Mouse (Mus musculus) cerebellum, adult 18-20 months (tissue): ENCODE measurements around the gene Armc3.
"Not testable (repeated sequence)": the region's sequence is repeated elsewhere in the genome, so short reads cannot be mapped to it uniquely, and the experiment has no call there.

Source experiments
- DNase-seq, 2 experiments: peaks; one replicate each; pipeline ENCODE4 v3.0.0; 2021

Gene Armc3

DNA sequence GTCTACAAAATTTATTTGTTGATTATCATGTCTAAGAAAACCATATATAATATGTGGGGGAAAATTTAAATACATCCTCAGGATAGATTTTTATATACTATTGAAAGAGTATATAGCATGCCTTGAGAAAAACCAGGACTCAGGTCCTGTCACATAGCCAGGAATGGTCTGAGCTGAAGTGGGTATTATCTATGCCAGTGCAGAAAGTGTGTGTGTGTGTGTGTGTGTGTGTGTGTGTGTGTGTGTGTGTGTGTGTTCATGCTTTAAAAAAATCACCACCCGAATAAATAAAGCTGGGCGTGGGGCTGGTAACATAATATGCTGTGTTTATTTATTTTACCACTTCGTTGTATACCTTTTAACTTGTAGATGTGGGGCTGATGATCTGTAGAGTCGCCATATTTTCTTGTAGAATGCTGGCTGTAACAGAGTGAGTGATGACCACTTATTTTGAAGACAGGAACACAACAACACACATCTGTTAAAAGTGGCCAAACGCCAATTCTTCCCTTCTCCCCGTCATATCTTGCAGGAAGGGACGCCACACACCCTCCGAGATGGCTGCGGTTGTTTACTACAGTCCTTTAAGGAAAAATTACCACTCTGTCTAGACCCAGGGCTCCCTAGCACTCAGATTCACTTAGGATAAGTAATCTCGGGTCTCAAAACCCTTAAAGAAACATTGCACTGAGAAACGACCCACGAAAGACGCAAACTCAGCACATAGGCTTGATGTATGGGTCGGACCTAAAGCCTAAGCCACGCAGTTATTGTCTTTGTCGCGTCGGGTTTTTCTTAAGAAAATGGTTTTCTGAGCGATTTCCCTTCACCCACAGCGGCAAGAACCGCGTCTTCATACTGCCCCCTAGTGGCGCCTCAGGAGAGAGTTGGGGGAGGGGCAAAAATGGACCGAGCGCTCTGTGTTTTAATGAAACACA is 76.8 kb downstream of the Armc3 start:
- peak; percentile 72 to 87 for DNase-seq

GRCm38 (mm10) chr2:19280331-19280730 is 81.2 kb downstream of the Armc3 start:
- peak in 1 of 2 experiments; percentile 20 for DNase-seq

DNA sequence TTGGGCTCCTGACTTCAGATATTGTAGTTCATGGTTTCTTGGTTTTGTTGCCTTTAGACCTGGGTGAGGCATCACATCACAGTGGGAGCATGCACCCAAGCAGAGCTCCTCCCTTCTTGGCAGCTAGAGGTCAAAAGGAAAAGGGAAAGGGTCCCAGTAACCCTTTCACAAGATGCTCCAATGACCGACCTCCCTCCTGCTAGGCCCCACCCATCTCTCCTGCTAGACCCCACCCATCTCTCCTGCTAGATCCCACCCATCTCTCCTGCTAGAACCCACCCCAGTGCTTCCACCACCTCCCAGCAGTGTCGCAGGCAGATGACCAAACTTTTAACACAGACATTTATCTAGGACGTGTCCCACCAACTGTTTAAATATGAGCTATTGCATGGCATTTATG is 93.3 kb downstream of the Armc3 start:
- DNase-seq: no peak

DNA sequence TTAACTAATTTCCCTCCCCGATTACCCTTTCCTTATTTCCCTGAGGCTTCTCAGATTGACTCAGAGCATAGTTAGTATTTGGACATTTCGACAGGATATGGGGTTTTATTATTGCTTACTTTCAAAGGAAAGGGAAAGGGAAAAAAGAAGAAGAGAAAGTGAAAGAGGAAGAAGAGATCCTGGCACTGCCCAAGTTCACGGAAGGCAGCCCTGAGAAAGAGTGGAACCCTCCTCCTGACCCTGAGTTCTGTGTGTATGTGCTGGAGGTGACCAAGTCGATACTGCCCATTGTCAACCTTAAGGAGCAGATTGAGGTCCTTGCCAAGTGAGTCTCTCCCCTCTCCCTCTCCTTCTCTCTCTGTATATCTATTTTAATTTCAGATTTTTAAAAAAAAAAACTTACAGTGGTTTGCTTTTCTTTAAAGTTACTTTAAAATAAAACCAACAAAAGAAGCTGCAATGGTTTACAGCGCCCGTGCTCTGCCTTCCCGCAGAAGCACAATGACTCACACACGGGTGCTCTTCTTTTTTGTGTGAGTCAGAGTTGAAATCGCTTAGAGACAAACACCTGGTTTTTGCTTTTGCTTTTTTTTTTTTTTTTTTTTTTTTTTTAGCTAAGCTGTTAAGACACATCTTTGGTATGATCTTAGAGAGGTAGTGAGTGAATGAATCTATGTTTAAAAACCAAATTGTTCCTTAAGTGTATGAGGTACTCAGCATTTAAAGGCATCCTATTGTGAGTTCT is 101.4 kb downstream of the Armc3 start:
- DNase-seq: no peak

- no peak for DNase-seq
Measured at GRCm38 (mm10) chr2:19301251-19301650, 102.1 kb downstream of the Armc3 start.

GRCm38 (mm10) chr2:19303087-19303486 is 104.0 kb downstream of the Armc3 start:
- not testable (repeated sequence) for DNase-seq

GRCm38 (mm10) chr2:19310498-19310897 is 111.4 kb downstream of the Armc3 start:
- DNase-seq: no peak

DNA sequence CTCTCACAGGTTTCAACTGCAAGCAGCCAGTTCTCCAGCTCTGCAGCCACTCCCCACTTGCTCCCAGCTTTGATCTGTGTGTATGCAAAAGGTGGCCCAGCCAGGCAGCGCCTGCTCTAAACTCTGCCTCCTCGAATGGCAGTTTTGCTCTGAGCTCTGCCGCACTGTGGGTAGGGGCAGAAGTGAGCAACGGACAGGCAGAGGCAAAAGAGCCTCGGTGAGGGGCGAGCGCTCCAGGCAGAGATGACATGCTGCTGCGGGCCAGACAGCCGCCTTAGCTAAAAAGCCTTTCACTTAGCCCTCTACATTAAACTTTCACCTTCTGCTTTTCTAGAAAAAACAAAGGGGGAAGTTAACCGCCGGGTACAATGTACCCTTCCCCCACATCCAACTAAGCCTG is 117.0 kb downstream of the Armc3 start:
- DNase-seq: no peak

- DNase-seq: no peak
Measured at GRCm38 (mm10) chr2:19316691-19317090, 117.6 kb downstream of the Armc3 start.

DNA sequence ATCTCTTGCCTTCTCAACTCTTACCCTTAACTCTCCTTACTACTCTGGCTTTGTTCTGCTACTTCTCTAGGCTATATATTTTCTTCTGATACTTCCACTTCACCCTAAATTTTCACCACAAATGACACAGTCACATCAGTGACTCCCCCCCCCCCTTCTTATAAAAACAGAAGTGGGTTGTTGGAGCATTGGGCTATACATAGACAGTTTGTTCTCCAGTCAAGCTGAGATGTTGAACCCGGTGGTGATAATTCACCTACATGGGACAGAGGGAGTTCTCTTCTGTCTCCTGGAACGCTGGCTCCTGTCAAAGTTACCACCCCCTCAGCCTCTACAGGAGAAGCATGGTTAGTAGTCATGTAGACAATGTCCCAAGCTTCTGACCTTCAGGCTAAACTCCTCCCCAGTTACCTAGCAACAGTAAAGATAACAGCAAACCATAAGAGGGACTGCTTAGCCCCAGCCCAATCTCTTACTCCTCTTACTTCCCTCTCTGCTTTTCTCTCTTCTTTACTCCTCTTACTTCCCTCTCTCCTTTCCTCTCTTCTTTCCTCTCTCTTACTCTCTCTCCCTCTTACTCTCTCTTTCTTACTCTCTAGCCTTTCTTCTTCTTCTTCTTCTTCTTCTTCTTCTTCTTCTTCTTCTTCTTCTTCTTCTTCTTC is 118.2 kb downstream of the Armc3 start:
- not testable (repeated sequence) for DNase-seq

DNA sequence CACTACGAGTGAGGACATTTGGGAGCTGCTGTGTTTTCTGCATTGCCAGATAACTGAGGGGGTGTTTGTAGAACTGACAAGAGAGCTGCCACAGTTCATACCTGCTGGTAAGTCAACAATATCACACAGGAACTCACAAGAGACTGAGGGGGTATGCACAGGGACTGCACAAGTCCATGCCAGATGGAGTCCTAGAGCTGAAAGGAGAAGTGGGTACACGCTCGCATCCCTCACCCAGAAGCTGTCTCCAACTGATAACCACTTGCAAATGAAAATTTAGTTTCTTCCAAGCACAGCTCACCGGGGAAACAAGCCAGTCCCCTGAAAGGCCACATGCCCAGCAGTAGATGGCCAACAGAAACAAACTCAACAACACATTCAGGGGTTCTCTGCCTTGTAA is 119.4 kb downstream of the Armc3 start:
- DNase-seq: no peak

- DNase-seq: no peak
Measured at GRCm38 (mm10) chr2:19319284-19319683, 120.2 kb downstream of the Armc3 start.

DNA sequence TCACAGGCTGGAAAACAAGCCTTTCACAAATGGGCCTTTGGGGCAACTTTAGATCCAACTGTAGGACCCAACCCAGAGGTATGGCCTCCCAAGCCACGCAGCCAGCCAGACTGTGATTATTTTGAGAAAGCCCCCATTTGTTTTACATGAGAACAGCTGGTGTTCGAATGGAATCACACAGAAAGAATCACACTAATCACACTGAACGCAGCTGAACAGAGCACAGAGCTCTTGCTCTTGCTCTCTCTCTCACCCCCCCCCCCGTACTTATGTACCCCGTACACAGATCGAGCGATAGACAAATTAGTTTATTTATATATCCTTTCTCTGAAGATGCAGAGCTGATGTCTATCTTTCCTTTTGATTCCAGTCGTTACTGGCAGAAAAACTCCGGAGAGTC is 123.3 kb downstream of the Armc3 start:
- no peak for DNase-seq

DNA sequence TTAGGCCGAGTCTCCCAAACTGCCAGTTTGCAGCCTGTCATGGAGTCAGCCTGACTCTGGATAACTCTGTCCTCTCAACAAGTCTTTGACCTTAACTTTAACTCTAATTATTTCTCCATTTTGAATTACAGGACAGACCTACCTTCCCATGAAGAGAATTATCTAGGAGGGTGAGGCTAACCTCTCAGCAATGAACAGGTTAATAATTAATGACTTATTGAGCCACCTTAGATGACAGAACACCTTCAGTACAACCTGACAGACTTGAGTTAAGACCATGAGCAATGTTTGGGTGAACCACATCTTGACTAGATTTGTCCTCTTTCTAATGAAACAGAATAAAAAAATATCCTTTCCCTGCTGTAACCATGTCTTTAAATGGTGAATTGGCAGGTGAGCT is 127.3 kb downstream of the Armc3 start:
- DNase-seq: no peak

DNA sequence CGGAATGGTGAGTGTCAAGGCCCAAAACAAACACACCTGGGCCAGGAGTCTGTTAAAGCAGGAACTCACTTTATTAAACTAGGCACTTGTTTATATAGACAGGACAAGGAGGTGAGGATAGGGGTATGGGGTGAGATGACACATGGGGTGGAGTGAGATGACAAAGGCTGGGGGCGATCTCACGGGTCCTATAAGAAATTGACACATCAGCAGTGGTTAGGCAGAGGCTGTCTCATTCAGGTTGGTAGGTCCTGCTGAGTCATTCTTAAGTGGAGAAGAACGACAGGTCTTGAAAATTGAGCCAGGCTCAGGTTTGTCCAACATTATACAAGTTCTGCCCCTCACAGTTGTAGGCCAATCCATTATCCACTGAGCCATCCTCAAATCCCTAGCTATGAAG is 128.7 kb downstream of the Armc3 start:
- no peak for DNase-seq

DNA sequence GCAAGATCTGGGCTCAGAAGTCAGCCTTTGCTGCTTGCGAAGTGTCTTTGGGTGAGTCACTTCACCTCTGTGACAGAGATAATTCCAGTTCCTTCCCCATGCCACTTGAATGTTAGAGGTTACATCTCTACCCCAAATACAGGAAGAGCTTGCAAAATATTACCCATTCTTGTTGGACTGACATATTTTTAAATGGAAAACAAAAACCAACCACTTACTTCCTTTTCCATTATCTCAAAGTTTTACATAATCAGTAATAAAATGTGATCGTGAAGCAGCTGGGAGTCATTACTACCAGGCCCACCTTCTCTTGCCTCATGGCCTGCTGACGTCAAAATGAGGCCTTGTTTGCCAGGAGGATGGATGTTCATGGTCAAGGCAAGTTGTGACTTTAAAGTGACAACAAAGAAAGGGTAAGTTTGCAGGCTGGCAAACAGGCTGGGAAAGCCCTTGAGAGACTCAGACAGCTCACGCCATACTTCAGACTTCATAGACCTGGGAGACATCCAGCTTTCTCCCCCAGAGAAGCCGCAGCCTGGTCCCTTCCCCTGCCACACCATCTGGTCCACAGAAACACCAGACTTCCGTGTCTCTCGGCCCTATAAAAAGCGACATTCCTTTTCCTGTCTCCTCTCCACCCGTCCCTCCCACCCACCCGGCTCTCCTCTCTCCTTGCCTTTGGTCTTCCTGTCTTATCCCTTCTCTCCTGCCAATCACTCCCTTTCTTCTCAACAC is 145.0 kb downstream of the Armc3 start:
- peak; percentile 15 to 23 for DNase-seq

DNA sequence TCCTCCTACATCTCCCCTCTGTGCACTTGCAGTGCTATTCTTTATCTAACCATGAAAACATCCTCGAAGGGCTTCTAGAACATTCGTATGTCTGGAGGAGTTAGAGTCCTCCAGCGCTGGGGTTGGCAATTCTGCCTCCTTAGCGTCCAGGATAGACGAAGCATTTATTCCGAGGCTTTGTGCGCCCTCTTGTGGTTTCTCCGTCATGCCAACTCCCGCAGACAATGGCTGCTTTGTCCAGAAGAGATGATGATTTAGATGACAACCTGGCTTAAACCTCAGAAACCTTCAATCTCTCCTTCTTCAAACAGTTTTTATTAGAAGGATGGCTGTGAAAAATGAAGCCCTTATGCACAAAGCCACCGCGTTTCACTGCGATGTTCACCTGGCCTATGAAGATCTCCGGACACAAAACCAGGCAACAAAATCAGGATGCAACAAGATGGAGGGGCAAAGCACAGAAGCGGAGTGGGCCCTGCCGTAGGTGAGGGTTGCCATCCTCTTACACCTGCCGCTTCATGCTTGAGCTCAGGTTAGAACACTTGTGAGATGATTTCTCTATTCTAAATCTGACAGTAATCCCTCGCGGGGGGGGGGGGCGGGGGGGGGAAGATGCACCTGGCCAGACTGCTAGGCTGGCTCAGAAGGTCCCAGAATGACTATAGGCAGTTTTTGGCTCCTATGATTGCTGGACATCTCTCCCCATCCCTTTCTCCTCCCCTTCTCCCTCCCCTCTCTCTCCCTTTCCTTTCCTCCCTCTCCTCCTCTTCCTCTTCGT is 145.7 kb downstream of the Armc3 start:
- peak; percentile 89 to 91 for DNase-seq

DNA sequence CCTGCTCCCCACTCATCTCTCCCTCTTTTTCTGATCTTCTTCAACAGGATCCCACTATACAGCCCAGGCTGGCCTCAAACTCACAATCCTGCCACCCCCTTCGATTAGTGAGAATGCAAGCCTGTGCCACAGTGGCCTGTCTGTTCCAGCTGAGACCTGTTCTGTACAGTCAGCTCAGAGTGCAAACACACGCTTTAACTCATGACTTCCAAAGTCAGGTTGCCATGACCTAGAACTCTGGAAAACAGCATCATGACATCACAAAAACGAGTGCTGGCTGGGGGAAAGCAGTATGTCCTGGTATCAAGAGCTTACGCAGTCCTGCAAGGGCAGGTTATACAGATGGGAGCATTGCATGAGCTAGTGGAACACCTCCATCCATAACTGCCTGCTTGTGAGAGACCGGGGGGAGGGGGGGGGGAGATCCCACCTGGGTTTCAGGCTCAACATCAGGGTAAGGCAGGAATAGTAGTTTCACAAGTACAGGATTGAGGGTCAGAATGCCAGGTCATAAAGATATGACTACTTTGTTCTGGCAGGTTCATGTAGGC is 146.4 kb downstream of the Armc3 start:
- DNase-seq: no peak

GRCm38 (mm10) chr2:19348454-19348853 is 149.4 kb downstream of the Armc3 start:
- DNase-seq: no peak

- no peak for DNase-seq
Measured at GRCm38 (mm10) chr2:19350167-19350566, 151.1 kb downstream of the Armc3 start.

DNA sequence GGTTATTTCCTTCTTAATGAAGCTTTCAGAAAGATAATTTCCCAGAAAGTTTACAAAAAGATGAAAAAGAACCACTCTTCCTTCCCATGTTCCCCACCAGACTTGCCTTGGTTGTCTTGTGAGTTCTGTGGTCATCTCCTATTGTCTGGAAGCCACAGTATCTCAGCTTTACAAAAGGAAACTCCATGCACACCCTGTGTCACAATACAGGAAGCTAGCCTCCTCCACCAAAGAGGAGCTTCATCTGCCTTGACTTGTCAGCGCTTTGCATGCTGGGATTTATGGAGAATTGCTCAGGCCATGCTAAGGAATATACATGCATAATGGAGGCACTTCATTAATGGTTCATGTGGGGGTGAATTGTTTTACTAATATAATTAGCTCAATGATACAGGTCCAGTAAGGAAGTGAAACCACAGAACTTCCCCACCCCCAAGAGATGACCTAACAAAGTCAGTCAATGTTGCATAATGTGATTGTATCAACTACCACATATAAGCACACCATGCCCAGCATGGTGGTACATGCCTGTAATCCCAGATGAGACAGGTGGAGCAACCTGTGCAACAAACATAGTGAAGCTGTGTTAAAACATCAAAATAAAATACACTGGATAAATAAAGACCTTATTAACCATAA is 152.6 kb downstream of the Armc3 start:
- DNase-seq: no peak
